Mouse (Mus musculus): ENCODE measurements around the gene Cfap298. TPM values are rescaled to one million over a fixed set of nuclear protein-coding genes. Genes with fewer than 3 reads are reported as not detected.

Gene Cfap298
- polyA plus RNA-seq (2016; fragmentation: Nextera tagmentation; extraction: Ambion mirVana), result 46.8 and 49.8 TPM in 2 replicates

GRCm38 (mm10) chr16:90934687-90935328 is at the start of gene Cfap298:
Cfap298 (minus strand) TSS chr16:90935114.
- WGBS, result 1% methylated on average over 56 of the region's 56 CpGs
- no peaks in the 10 kb centered on the region for H3K9me3 ChIP-seq (replicated peaks)
- peaks cover 5% of the 10 kb centered on the region for H3K4me1 ChIP-seq
- peak within 1 kb of the TSS; percentile 80 for H3K4me2 ChIP-seq (replicated peaks)
- H3K36me3 ChIP-seq, result peaks cover 16% of the 10 kb centered on the region
- no peaks in the 10 kb centered on the region for H3K27me3 ChIP-seq
- peak within 1 kb of the TSS; percentile 87 for H3K4me3 ChIP-seq
- H3K27ac ChIP-seq, result peak within 1 kb of the TSS; percentile 79
- peak; percentile 98 for ATAC-seq (ENCODE audit: low FRiP score)
- H3K9ac ChIP-seq, result peak within 1 kb of the TSS; percentile 86

- Histone ChIP-seq H3K27ac (no peak overlapping the region), H3K27me3 (no peaks in the 10 kb centered on the region), H3K36me3 (peaks cover 36% of the 10 kb centered on the region), H3K4me1 (no peaks in the 10 kb centered on the region), H3K9ac (no peak overlapping the region), H3K9me3 (replicated peaks) (no peaks in the 10 kb centered on the region), H3K4me2 (replicated peaks) (no peak overlapping the region), H3K4me3 (no peak overlapping the region)
- no peak for ATAC-seq (ENCODE audit: low FRiP score)
- 86% methylated on average over 6 of the region's 6 CpGs for WGBS
Measured at GRCm38 (mm10) chr16:90971004-90971403, 36.1 kb upstream of the Cfap298 start.

- Histone ChIP-seq H3K9ac (no peak overlapping the region), H3K27ac (no peak overlapping the region), H3K4me2 (replicated peaks) (no peak overlapping the region), H3K4me1 (no peaks in the 10 kb centered on the region), H3K4me3 (no peak overlapping the region), H3K36me3 (peaks cover 46% of the 10 kb centered on the region), H3K27me3 (no peaks in the 10 kb centered on the region), H3K9me3 (replicated peaks) (no peaks in the 10 kb centered on the region)
- 82% methylated on average over 4 of the region's 4 CpGs for WGBS
- no peak for ATAC-seq (ENCODE audit: low FRiP score)
Measured at GRCm38 (mm10) chr16:90966241-90966640, 31.3 kb upstream of the Cfap298 start.

DNA sequence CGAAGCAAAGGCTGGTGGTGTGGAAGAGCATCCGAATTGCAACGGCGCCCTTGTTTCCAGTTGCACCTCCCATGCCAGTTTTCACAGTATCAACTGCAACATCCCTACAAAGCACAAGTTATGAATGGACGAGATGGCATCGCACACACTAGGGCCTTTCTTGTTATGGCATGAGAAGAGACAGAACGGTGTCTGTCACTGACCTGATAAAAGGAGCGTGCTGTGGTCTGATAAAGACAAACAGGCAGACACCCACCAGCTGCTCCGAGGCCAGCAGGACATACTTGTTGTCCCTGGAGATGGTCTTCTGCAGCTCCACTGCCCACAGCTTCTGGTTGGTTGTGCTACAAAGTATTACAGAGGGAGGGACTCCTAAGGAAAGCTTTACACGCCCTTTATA is 29.4 kb upstream of the Cfap298 start:
- Histone ChIP-seq H3K4me3 (no peak overlapping the region), H3K4me2 (replicated peaks) (no peak overlapping the region), H3K4me1 (no peaks in the 10 kb centered on the region), H3K27me3 (no peaks in the 10 kb centered on the region), H3K36me3 (peaks cover 45% of the 10 kb centered on the region), H3K9ac (no peak overlapping the region), H3K27ac (no peak overlapping the region), H3K9me3 (replicated peaks) (no peaks in the 10 kb centered on the region)
- WGBS, result 91% methylated on average over 10 of the region's 10 CpGs
- ATAC-seq (ENCODE audit: low FRiP score), result no peak

- H3K36me3 ChIP-seq, result peaks cover 41% of the 10 kb centered on the region
- no peak overlapping the region for H3K4me2 ChIP-seq (replicated peaks)
- H3K27me3 ChIP-seq, result no peaks in the 10 kb centered on the region
- no peak overlapping the region for H3K27ac ChIP-seq
- no peak overlapping the region for H3K9ac ChIP-seq
- no peak for ATAC-seq (ENCODE audit: low FRiP score)
- no peaks in the 10 kb centered on the region for H3K4me1 ChIP-seq
- H3K9me3 ChIP-seq (replicated peaks), result no peaks in the 10 kb centered on the region
- 89% methylated on average over 10 of the region's 10 CpGs for WGBS
- no peak overlapping the region for H3K4me3 ChIP-seq
Measured at GRCm38 (mm10) chr16:90963866-90964265, 29.0 kb upstream of the Cfap298 start.

DNA sequence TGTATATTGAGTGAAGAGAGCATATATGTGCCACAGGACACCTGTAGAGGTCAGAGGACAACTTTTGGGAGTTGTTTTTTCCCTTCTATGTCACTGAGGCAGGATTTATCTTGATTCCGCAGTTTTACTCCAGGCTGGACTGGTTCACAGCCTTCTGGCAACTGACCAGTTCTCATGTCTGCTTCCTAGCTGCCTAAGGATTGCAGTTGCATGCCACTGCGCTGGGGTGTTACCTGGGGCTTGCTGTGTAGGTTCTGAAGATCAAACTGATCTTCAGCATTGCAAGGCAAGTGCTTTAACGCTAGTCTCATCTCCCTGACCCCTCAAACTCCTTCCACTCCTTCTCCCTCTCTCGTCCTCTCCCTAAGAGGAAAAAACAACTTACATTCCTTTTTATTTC is 28.3 kb upstream of the Cfap298 start:
- no peaks in the 10 kb centered on the region for H3K27me3 ChIP-seq
- H3K9me3 ChIP-seq (replicated peaks), result no peaks in the 10 kb centered on the region
- no peak overlapping the region for H3K4me3 ChIP-seq
- H3K27ac ChIP-seq, result no peak overlapping the region
- ATAC-seq (ENCODE audit: low FRiP score), result no peak
- no peaks in the 10 kb centered on the region for H3K4me1 ChIP-seq
- WGBS, result 91% methylated on average over 4 of the region's 4 CpGs
- peaks cover 37% of the 10 kb centered on the region for H3K36me3 ChIP-seq
- H3K4me2 ChIP-seq (replicated peaks), result no peak overlapping the region
- no peak overlapping the region for H3K9ac ChIP-seq

GRCm38 (mm10) chr16:90958301-90959085 is 23.6 kb upstream of the Cfap298 start:
- Histone ChIP-seq H3K9me3 (replicated peaks) (no peaks in the 10 kb centered on the region), H3K27me3 (no peaks in the 10 kb centered on the region), H3K4me1 (no peaks in the 10 kb centered on the region), H3K27ac (no peak overlapping the region), H3K4me3 (no peak overlapping the region), H3K36me3 (peaks cover 22% of the 10 kb centered on the region), H3K4me2 (replicated peaks) (no peak overlapping the region), H3K9ac (no peak overlapping the region)
- ATAC-seq (ENCODE audit: low FRiP score), result no peak
- WGBS, result 82% methylated on average over 5 of the region's 5 CpGs

DNA sequence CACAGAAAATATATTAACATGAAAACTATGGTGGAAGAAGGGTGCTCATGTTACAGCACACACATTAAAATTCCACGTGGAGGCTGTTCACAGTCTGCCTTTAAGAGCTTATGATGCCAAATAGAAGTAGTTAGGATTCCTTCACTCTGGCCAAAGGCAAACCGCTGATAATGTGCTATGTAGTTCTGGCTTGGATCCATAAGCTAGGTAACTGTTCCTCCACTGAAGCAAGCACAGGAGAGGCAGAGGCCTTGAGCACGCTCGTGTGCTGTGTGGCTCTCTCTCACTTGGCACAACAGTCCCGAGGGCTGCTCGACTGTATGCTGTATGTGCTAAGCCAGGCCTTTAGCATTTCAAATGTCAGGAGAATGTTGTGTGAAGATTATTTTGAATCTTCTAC is 20.6 kb upstream of the Cfap298 start:
- Histone ChIP-seq H3K9me3 (replicated peaks) (no peaks in the 10 kb centered on the region), H3K27me3 (no peaks in the 10 kb centered on the region), H3K4me2 (replicated peaks) (no peak overlapping the region), H3K9ac (no peak overlapping the region), H3K36me3 (peaks cover 34% of the 10 kb centered on the region), H3K4me1 (no peaks in the 10 kb centered on the region), H3K27ac (no peak overlapping the region), H3K4me3 (no peak overlapping the region)
- no peak for ATAC-seq (ENCODE audit: low FRiP score)
- WGBS, result 87% methylated on average over 6 of the region's 6 CpGs

GRCm38 (mm10) chr16:90953770-90954169 is 18.9 kb upstream of the Cfap298 start:
- H3K9ac ChIP-seq, result no peak overlapping the region
- H3K4me2 ChIP-seq (replicated peaks), result no peak overlapping the region
- no peak for ATAC-seq (ENCODE audit: low FRiP score)
- H3K36me3 ChIP-seq, result peaks cover 27% of the 10 kb centered on the region
- H3K27ac ChIP-seq, result no peak overlapping the region
- no peaks in the 10 kb centered on the region for H3K27me3 ChIP-seq
- H3K9me3 ChIP-seq (replicated peaks), result no peaks in the 10 kb centered on the region
- H3K4me1 ChIP-seq, result no peaks in the 10 kb centered on the region
- H3K4me3 ChIP-seq, result no peak overlapping the region
- 91% methylated on average over 6 of the region's 6 CpGs for WGBS

GRCm38 (mm10) chr16:90953147-90953546 is 18.2 kb upstream of the Cfap298 start:
- Histone ChIP-seq H3K9me3 (replicated peaks) (no peaks in the 10 kb centered on the region), H3K36me3 (peaks cover 27% of the 10 kb centered on the region), H3K4me1 (no peaks in the 10 kb centered on the region), H3K27ac (no peak overlapping the region), H3K4me3 (no peak overlapping the region), H3K27me3 (no peaks in the 10 kb centered on the region), H3K9ac (no peak overlapping the region), H3K4me2 (replicated peaks) (no peak overlapping the region)
- WGBS, result 88% methylated on average over 9 of the region's 9 CpGs
- no peak for ATAC-seq (ENCODE audit: low FRiP score)

DNA sequence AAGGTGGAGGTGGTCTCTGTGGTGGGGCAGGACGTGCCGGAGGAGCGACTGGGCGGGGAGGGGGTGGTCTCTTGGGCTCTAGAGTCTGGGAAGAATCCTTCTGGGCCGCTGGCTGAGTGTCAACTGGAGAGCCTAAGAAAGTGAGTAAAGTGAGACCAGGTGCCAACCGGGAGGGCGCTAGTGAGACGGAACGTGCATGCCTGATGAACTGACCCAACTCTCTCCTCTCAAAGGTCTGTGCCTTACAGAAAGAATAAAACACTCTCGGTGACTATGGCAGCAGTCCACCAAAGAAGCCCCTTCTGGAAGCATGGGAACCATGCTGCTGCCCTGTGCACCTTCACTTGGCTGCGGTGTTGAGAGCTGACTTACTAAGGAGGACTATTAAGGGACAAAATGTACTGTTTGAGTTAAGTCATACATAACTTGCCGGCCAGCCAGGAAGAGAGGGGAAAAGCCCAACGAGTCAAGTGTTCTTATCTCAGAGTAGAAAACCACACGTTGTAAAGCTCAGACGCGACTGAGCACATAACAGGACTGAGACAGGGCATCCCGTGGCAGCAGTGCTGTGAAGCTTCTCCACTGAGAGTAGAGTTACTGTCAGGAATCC is 15.5 kb upstream of the Cfap298 start:
- H3K36me3 ChIP-seq, result peaks cover 39% of the 10 kb centered on the region
- H3K4me1 ChIP-seq, result no peaks in the 10 kb centered on the region
- 62% methylated on average over 17 of the region's 17 CpGs for WGBS

GRCm38 (mm10) chr16:90946977-90947376 is 12.1 kb upstream of the Cfap298 start:
- Histone ChIP-seq H3K27ac (no peak overlapping the region), H3K4me3 (no peak overlapping the region), H3K9ac (no peak overlapping the region), H3K4me2 (replicated peaks) (no peak overlapping the region), H3K27me3 (no peaks in the 10 kb centered on the region), H3K36me3 (peaks cover 54% of the 10 kb centered on the region), H3K9me3 (replicated peaks) (no peaks in the 10 kb centered on the region), H3K4me1 (no peaks in the 10 kb centered on the region)
- ATAC-seq (ENCODE audit: low FRiP score), result no peak
- WGBS, result 88% methylated on average over 8 of the region's 8 CpGs

More for the DNA sequence above, 15.5 kb upstream of the Cfap298 start:
- no peak for ATAC-seq (ENCODE audit: low FRiP score)
- Histone ChIP-seq H3K4me2 (replicated peaks) (no peak overlapping the region), H3K27me3 (no peaks in the 10 kb centered on the region), H3K4me3 (no peak overlapping the region), H3K9me3 (replicated peaks) (no peaks in the 10 kb centered on the region), H3K9ac (no peak overlapping the region), H3K27ac (no peak overlapping the region)

All from hindbrain, embryonic 12.5 days (tissue).